Mouse (Mus musculus) heart, adult 18-20 months (tissue): ENCODE measurements at regions not wholly inside any gene's neighbourhood (a gene's known extent, or its start where the extent isn't known, plus 50 kb on each side); places are given as distances from the start of the nearest gene placed in this dataset.

Experiments used
- DNase-seq, 2 experiments: peaks; one replicate each; pipeline ENCODE4 v3.0.0; 2021 to 2022; ENCODE audit warnings: mixed read lengths in 1 of 2

GRCm38 (mm10) chr13:84021771-84022170 is 200.3 kb upstream of the Tmem161b start:
- DNase-seq: no peak

GRCm38 (mm10) chr13:84023021-84023420 is 199.1 kb upstream of the Tmem161b start:
- no peak for DNase-seq

GRCm38 (mm10) chr13:84023637-84024036 is 198.5 kb upstream of the Tmem161b start:
- DNase-seq: no peak

- DNase-seq: no peak
These were observed 196.7 kb upstream of the Tmem161b start for GRCm38 (mm10) chr13:84025348-84025747.

GRCm38 (mm10) chr13:84047736-84048135 is 174.4 kb upstream of the Tmem161b start:
- DNase-seq: no peak

- DNase-seq: no peak
These were observed 169.9 kb upstream of the Tmem161b start for GRCm38 (mm10) chr13:84052221-84052620.

- no peak for DNase-seq
These were observed 167.1 kb upstream of the Tmem161b start for GRCm38 (mm10) chr13:84054956-84055355.

GRCm38 (mm10) chr13:84055576-84055975 is 166.5 kb upstream of the Tmem161b start:
- no peak for DNase-seq

GRCm38 (mm10) chr13:84056451-84056850 is 165.6 kb upstream of the Tmem161b start:
- no peak for DNase-seq

GRCm38 (mm10) chr13:84056998-84057397 is 165.1 kb upstream of the Tmem161b start:
- DNase-seq: no peak

GRCm38 (mm10) chr13:84057456-84057855 is 164.6 kb upstream of the Tmem161b start:
- no peak for DNase-seq

GRCm38 (mm10) chr13:84058251-84058650 is 163.8 kb upstream of the Tmem161b start:
- no peak for DNase-seq

- DNase-seq: no peak
These were observed 163.0 kb upstream of the Tmem161b start for GRCm38 (mm10) chr13:84059031-84059651.

- DNase-seq: no peak
These were observed 162.2 kb upstream of the Tmem161b start for GRCm38 (mm10) chr13:84059661-84060452.

GRCm38 (mm10) chr13:84060453-84060834 is 161.7 kb upstream of the Tmem161b start:
- DNase-seq: no peak

- DNase-seq: no peak
These were observed 161.2 kb upstream of the Tmem161b start for GRCm38 (mm10) chr13:84060906-84061305.

- DNase-seq: no peak
These were observed 160.1 kb upstream of the Tmem161b start for GRCm38 (mm10) chr13:84061820-84062480.

- no peak for DNase-seq
These were observed 159.5 kb upstream of the Tmem161b start for GRCm38 (mm10) chr13:84062616-84063015.

- DNase-seq: no peak
These were observed 158.7 kb upstream of the Tmem161b start for GRCm38 (mm10) chr13:84063406-84063805.

GRCm38 (mm10) chr13:84064291-84064940 is 157.7 kb upstream of the Tmem161b start:
- no peak for DNase-seq

GRCm38 (mm10) chr13:84065256-84065898 is 156.7 kb upstream of the Tmem161b start:
- no peak for DNase-seq
